ENCODE assay signal across 10 mouse cellular contexts in the genomic region with DNA sequence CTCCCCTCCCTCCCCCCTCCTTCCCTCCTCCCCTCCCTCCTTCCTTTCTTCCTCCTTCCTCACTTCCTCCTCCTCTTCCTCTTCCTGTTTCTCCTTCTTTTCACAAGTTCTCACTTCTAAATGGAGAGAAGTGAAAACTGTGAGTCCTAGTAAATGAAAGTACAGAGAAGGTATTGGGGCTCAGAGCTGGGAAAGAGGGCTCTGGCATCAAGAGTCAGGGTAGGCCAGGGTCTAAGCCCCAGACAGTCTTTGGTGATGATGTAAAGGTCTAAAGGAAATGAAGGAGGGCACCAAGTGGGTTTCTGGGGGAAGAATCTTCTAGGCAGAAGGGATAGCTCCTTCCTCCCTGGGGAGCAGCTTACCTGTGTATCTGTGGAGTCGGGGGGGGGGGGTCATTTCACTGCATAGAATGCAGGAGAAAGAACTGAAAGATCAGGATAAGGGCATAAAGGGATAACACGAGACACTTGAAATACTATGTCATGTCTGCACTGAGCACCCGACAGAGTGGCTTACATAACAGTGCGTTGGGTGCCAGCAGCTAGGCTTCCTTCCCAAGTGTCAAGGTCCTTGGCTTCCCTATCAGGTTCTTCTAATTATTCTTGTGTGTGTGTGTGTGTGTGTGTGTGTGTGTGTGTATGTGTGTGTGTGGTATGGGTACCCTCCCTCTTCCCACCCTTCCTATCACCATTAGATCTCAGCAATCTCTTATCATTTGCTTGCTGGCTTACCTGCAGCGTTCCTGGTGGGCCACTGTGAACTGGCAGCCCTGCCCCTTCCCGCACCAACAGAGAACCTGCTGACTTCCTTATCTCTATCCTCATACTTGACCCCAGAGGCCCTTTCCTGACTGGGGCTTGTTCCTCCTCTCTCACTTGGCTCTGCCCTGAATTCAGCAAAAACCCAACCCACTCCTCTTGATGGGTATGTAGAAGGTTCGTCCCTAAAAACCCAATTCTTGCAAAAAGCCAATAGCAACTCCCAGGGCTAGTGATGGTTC. TPM values are rescaled to one million over a fixed set of nuclear protein-coding genes. Genes with fewer than 3 reads are reported as not detected.
DNase-seq lines count a peak whose midpoint lies in the region; ATAC-seq lines count a peak whose summit lies in the region.
"Had no signal": no experiment of that assay in that cellular context is flagged by ENCODE, and none has a peak within 500 bp of the region (broad histone marks: within the 10 kb centered on the region; RNA-seq: fewer than 3 reads in every experiment).

No protein-coding gene starts in this region.

- peak overlapping the region; percentile 87 for H3K27ac ChIP-seq in liver, embryonic 16.5 days (ENCODE audit: low read length)
- H3K27ac ChIP-seq: limb, embryonic 15.5 days had no signal

- no peaks in the 10 kb centered on the region for H3K9me3 ChIP-seq in erythroblast, embryonic 14.5 days (ENCODE audit: control insufficient read depth, low read length)
- no peaks in the 10 kb centered on the region for H3K9me3 ChIP-seq in liver, embryonic 16.5 days (replicated peaks; ENCODE audit: control insufficient read depth, low read length)
- H3K9me3 ChIP-seq: limb, embryonic 15.5 days had no signal

- H3K36me3 ChIP-seq in erythroblast, embryonic 14.5 days (ENCODE audit: control insufficient read depth), result peaks cover 27% of the 10 kb centered on the region
- no peaks in the 10 kb centered on the region for H3K36me3 ChIP-seq in liver, embryonic 16.5 days (ENCODE audit: control insufficient read depth, insufficient read depth)
- H3K36me3 ChIP-seq: limb, embryonic 15.5 days had no signal

- WGBS in liver, embryonic 16.5 days (ENCODE audit: insufficient replicate concordance), result 23% methylated on average over 7 of the region's 7 CpGs

- peak overlapping the region; percentile 47 for H3K4me2 ChIP-seq in liver, embryonic 16.5 days (ENCODE audit: low read depth, low read length)
- H3K4me2 ChIP-seq: limb, embryonic 15.5 days had no signal

- no peaks in the 10 kb centered on the region for H3K27me3 ChIP-seq in erythroblast, embryonic 14.5 days (ENCODE audit: control insufficient read depth)
- H3K27me3 ChIP-seq in liver, embryonic 16.5 days (ENCODE audit: control insufficient read depth, insufficient read depth, low read depth, low read length), result no peaks in the 10 kb centered on the region
- H3K27me3 ChIP-seq: limb, embryonic 15.5 days had no signal

- peak overlapping the region; percentile 60 for H3K4me3 ChIP-seq in erythroblast, embryonic 14.5 days (replicated peaks)
- peak overlapping the region; percentile 23; the same call in 1 of the 2 replicates for H3K4me3 ChIP-seq in liver, embryonic 16.5 days (ENCODE audit: low read depth, low read length)
- H3K4me3 ChIP-seq: limb, embryonic 15.5 days had no signal

- peak; percentile 53 for DNase-seq in kidney, adult 18-20 months
- DNase-seq in kidney, postnatal 14 days, result no peak
- peak; percentile 66 to 74 for DNase-seq in adrenal gland, postnatal 36 days
- DNase-seq in thymus, postnatal 0 days (ENCODE audit: low spot score), result no peak
- DNase-seq in right cerebral cortex, postnatal 25 days, result no peak
- DNase-seq: embryo, embryonic 11 days; thymus, postnatal 36 days had no signal

- ATAC-seq in liver, embryonic 16.5 days (ENCODE audit: low read depth), result peak; percentile 22

- H3K4me1 ChIP-seq in erythroblast, embryonic 14.5 days (ENCODE audit: control insufficient read depth), result peaks cover 85% of the 10 kb centered on the region
- H3K4me1 ChIP-seq in liver, embryonic 16.5 days (ENCODE audit: control insufficient read depth, low read depth, low read length), result peaks cover 44% of the 10 kb centered on the region

- H3K9ac ChIP-seq in liver, embryonic 16.5 days (ENCODE audit: low read depth, low read length), result peak overlapping the region; percentile 38
- H3K9ac ChIP-seq: limb, embryonic 15.5 days had no signal

RNA-seq across cellular contexts. Expression of a gene that starts 51.6 kb away (rescaled TPM):
- 100 to 1,000 TPM; 823 to 834 TPM for total RNA-seq in adrenal gland, postnatal 36 days (2021)
- 58.4 and 61.1 TPM in 2 replicates for polyA plus RNA-seq in erythroblast, embryonic 14.5 days (2012)
- polyA plus RNA-seq in liver, embryonic 16.5 days (2015; fragmentation: Nextera tagmentation; extraction: Ambion mirVana), result 42.1 and 45.4 TPM in 2 replicates
- polyA plus RNA-seq in thymus, postnatal 0 days (2015; fragmentation: Nextera tagmentation; extraction: Ambion mirVana), result 106 and 112 TPM in 2 replicates

Comparison
In these comparisons a context has a peak if more than half of its experiments do, and no peak if none do; other contexts are left out.
1. DNase-seq: peak in kidney, adult 18-20 months (single experiment) and adrenal gland, postnatal 36 days (2 of 2); none in kidney, postnatal 14 days (single experiment), thymus, postnatal 0 days (single experiment) and right cerebral cortex, postnatal 25 days (single experiment).